Mouse (Mus musculus) kidney, adult 9 months (tissue): ENCODE data around the gene Rin3.
A peak's percentile ranks its signal among the peaks of the same experiment; 100 is the strongest.
"Not testable (repeated sequence)": the region's sequence is repeated elsewhere in the genome, so short reads cannot be mapped to it uniquely, and the experiment has no call there.

Experiments used
- DNase-seq: peaks from one replicate; pipeline ENCODE4 v3.0.0; 2022

The Rin3 gene

GRCm38 (mm10) chr12:102282763-102283482 lies at the start of gene Rin3:
Gene Rin3 (plus strand): TSS chr12:102283048.
- DNase-seq, result peak; percentile 75

- DNase-seq, result peak; percentile 58
Observed at GRCm38 (mm10) chr12:102235551-102235950, 47.3 kb upstream of the Rin3 start.

GRCm38 (mm10) chr12:102236317-102236716 lies 46.5 kb upstream of the Rin3 start:
- DNase-seq, result peak; percentile 75

GRCm38 (mm10) chr12:102242076-102242722 lies 40.6 kb upstream of the Rin3 start:
- DNase-seq, result no peak

GRCm38 (mm10) chr12:102243915-102244314 lies 38.9 kb upstream of the Rin3 start:
- no peak for DNase-seq

- no peak for DNase-seq
Observed at GRCm38 (mm10) chr12:102246226-102246625, 36.6 kb upstream of the Rin3 start.

- DNase-seq, result no peak
Observed at GRCm38 (mm10) chr12:102248104-102248503, 34.7 kb upstream of the Rin3 start.

- no peak for DNase-seq
Observed at GRCm38 (mm10) chr12:102250316-102250715, 32.5 kb upstream of the Rin3 start.

- no peak for DNase-seq
Observed at GRCm38 (mm10) chr12:102251070-102251469, 31.8 kb upstream of the Rin3 start.

GRCm38 (mm10) chr12:102251985-102252384 lies 30.9 kb upstream of the Rin3 start:
- DNase-seq, result peak; percentile 27

GRCm38 (mm10) chr12:102252525-102252924 lies 30.3 kb upstream of the Rin3 start:
- DNase-seq, result no peak

GRCm38 (mm10) chr12:102255012-102255411 lies 27.8 kb upstream of the Rin3 start:
- no peak for DNase-seq

GRCm38 (mm10) chr12:102258522-102259112 lies 24.2 kb upstream of the Rin3 start:
- DNase-seq, result no peak

GRCm38 (mm10) chr12:102261933-102262396 lies 20.9 kb upstream of the Rin3 start:
- DNase-seq, result no peak

GRCm38 (mm10) chr12:102262809-102263208 lies 20.0 kb upstream of the Rin3 start:
- DNase-seq, result no peak

- no peak for DNase-seq
Observed at GRCm38 (mm10) chr12:102263249-102263648, 19.6 kb upstream of the Rin3 start.

GRCm38 (mm10) chr12:102266433-102266832 lies 16.4 kb upstream of the Rin3 start:
- no peak for DNase-seq

- no peak for DNase-seq
Observed at GRCm38 (mm10) chr12:102269144-102269543, 13.7 kb upstream of the Rin3 start.

- DNase-seq, result peak; percentile 66
Observed at GRCm38 (mm10) chr12:102270776-102271405, 12.0 kb upstream of the Rin3 start.

- peak; percentile 93 for DNase-seq
Observed at GRCm38 (mm10) chr12:102271447-102271846, 11.4 kb upstream of the Rin3 start.

- DNase-seq, result peak; percentile 95
Observed at GRCm38 (mm10) chr12:102275833-102276443, 6.9 kb upstream of the Rin3 start.

GRCm38 (mm10) chr12:102280290-102280689 lies 2.6 kb upstream of the Rin3 start:
- DNase-seq, result not testable (repeated sequence)
